Mouse (Mus musculus): ENCODE measurements around the gene Btbd11. TPM values are rescaled to one million over a fixed set of nuclear protein-coding genes. Genes with fewer than 3 reads are reported as not detected.

Btbd11 gene
- polyA plus RNA-seq (2014; fragmentation: Nextera tagmentation; extraction: Ambion mirVana), result 6.5 and 7.4 TPM in 2 replicates

DNA sequence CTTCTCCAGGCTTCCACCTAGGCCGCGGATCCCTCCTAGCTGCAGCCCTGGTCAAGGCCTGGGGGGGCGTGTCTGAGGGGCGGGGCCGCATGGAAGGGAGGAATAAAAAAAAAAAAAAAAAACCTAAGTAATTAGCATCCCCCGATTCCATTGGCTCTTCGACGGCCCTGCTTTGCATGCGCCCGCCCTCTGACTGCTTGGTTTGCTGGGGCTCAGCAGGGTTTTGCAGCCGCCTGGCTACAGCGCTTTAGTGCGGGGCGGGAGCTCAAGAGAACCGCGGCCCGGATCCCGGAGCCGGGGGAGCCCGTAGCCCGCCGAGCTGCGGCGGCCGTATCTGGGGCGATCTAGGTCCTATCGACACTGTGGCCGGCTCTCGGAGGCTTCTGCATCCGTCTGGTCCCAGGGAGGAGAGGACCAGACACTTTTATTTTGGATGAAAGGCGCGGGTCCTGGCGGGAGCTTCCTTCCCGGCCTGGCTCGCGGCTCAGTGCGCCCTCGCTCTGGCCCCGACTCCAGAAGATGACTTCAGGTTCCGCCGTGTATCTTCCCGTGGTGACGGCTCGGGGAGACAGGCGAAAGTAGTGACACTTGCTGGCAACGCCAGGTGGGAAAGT is at the start of gene Btbd11:
Gene Btbd11, plus strand, starts transcription at position 210 of the 614 bp plus-strand sequence.
- peak; percentile 94 for DNase-seq (ENCODE audit: low spot score)
- Histone ChIP-seq H3K27me3 (ENCODE audit: control insufficient read depth, insufficient read depth, low read length) (peaks cover 10% of the 10 kb centered on the region), H3K4me2 (ENCODE audit: low read depth, low read length, severe bottlenecking) (peak within 1 kb of the TSS; percentile 96), H3K4me1 (replicated peaks; ENCODE audit: control insufficient read depth, insufficient read depth, low read length) (peaks cover 8% of the 10 kb centered on the region), H3K27ac (ENCODE audit: low read depth, low read length) (no peak within 1 kb of the TSS; the same call in 1 of the 2 replicates), H3K4me3 (ENCODE audit: low read depth, low read length) (peak within 1 kb of the TSS; percentile 57), H3K9me3 (ENCODE audit: control insufficient read depth, low read length) (no peaks in the 10 kb centered on the region), H3K36me3 (ENCODE audit: control insufficient read depth, insufficient read depth, low read length) (no peaks in the 10 kb centered on the region), H3K9ac (ENCODE audit: low read length) (peak within 1 kb of the TSS; percentile 64)
- ATAC-seq (replicated peaks; ENCODE audit: low FRiP score), result peak; percentile 94
- 1% methylated on average over 46 of the region's 46 CpGs for WGBS

DNA sequence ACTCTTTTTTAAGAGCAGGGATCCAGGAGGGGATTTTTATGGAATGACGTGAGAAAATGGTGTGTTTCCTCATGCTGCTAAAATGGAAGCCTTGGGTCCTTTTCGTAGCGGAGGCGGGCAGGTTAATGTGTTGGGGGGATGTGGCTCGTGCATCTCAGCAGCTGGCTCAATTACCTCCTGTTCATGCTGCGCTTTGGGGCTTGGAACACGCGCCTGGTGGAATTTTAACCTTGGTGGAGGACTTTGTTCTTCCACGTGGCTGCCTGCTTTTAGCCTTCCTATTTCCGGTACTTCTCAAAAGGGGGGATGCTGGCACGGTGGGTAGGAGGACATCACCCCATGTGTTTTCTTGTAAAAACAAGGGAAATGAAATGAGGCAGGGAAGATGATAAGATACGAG is 47.9 kb upstream of the Btbd11 start:
- H3K9me3 ChIP-seq (ENCODE audit: control insufficient read depth, low read length), result peaks cover 3% of the 10 kb centered on the region; the same call in 1 of the 2 replicates
- no peak overlapping the region for H3K4me3 ChIP-seq (ENCODE audit: low read depth, low read length)
- no peaks in the 10 kb centered on the region for H3K27me3 ChIP-seq (ENCODE audit: control insufficient read depth, insufficient read depth, low read length)
- no peak overlapping the region for H3K27ac ChIP-seq (ENCODE audit: low read depth, low read length)
- H3K9ac ChIP-seq (ENCODE audit: low read length), result no peak overlapping the region
- H3K4me1 ChIP-seq (replicated peaks; ENCODE audit: control insufficient read depth, insufficient read depth, low read length), result no peaks in the 10 kb centered on the region
- ATAC-seq (replicated peaks; ENCODE audit: low FRiP score) (no peak), DNase-seq (ENCODE audit: low spot score) (no peak)
- H3K4me2 ChIP-seq (ENCODE audit: low read depth, low read length, severe bottlenecking), result no peak overlapping the region
- no peaks in the 10 kb centered on the region for H3K36me3 ChIP-seq (ENCODE audit: control insufficient read depth, insufficient read depth, low read length)
- 80% methylated on average over 12 of the region's 12 CpGs for WGBS

DNA sequence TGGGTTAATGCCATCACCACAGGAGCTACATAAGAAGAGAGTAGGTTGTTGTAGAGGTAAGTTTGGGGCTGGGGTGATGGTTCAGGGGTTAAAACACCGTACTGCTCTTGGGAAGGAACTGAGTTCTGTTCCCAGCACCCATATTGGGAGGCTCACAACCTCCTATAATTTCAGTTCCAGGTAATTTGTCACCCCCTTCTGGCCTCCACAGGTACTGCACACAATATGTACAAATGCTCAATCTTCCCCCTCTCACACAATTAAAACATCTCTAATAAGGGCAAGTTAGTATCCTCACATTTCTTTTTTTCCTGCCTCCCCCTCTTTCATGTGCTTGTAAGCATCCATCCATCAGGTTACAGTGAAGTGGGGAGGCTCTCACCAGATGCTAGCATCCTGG is 44.7 kb upstream of the Btbd11 start:
- Histone ChIP-seq H3K36me3 (ENCODE audit: control insufficient read depth, insufficient read depth, low read length) (no peaks in the 10 kb centered on the region), H3K4me3 (ENCODE audit: low read depth, low read length) (no peak overlapping the region), H3K4me2 (ENCODE audit: low read depth, low read length, severe bottlenecking) (no peak overlapping the region), H3K27ac (ENCODE audit: low read depth, low read length) (no peak overlapping the region), H3K9ac (ENCODE audit: low read length) (no peak overlapping the region), H3K4me1 (replicated peaks; ENCODE audit: control insufficient read depth, insufficient read depth, low read length) (no peaks in the 10 kb centered on the region), H3K27me3 (ENCODE audit: control insufficient read depth, insufficient read depth, low read length) (no peaks in the 10 kb centered on the region), H3K9me3 (ENCODE audit: control insufficient read depth, low read length) (peaks cover 3% of the 10 kb centered on the region; the same call in 1 of the 2 replicates)
- ATAC-seq (replicated peaks; ENCODE audit: low FRiP score), result no peak
- 92% methylated on average over 1 of the region's 1 CpGs for WGBS
- DNase-seq (ENCODE audit: low spot score), result no peak

DNA sequence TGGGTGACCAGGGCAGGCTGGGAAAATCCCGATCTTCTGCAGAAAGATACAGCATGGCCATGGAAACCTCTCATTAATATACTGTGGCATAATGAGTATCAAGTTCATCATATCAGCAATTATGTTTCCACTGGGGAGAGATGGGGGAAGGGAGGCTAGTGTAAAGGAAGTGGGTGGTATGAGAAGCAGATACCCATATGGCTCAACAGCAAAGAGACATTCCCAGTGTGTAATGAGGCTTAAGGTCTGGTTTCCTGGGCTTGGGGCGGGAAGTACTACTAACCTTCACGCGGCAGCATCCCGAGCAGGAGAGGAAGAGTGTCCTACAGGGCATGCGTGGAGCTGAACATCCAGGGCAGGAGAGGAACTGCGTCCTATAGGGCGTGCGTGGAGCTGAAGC is 39.4 kb upstream of the Btbd11 start:
- no peaks in the 10 kb centered on the region for H3K9me3 ChIP-seq (ENCODE audit: control insufficient read depth, low read length)
- no peak for DNase-seq (ENCODE audit: low spot score)
- H3K27ac ChIP-seq (ENCODE audit: low read depth, low read length), result no peak overlapping the region
- no peak overlapping the region for H3K9ac ChIP-seq (ENCODE audit: low read length)
- no peak overlapping the region for H3K4me3 ChIP-seq (ENCODE audit: low read depth, low read length)
- no peaks in the 10 kb centered on the region for H3K4me1 ChIP-seq (replicated peaks; ENCODE audit: control insufficient read depth, insufficient read depth, low read length)
- WGBS, result 85% methylated on average over 9 of the region's 9 CpGs
- no peaks in the 10 kb centered on the region for H3K27me3 ChIP-seq (ENCODE audit: control insufficient read depth, insufficient read depth, low read length)
- H3K4me2 ChIP-seq (ENCODE audit: low read depth, low read length, severe bottlenecking), result no peak overlapping the region
- H3K36me3 ChIP-seq (ENCODE audit: control insufficient read depth, insufficient read depth, low read length), result no peaks in the 10 kb centered on the region
- no peak for ATAC-seq (replicated peaks; ENCODE audit: low FRiP score)

DNA sequence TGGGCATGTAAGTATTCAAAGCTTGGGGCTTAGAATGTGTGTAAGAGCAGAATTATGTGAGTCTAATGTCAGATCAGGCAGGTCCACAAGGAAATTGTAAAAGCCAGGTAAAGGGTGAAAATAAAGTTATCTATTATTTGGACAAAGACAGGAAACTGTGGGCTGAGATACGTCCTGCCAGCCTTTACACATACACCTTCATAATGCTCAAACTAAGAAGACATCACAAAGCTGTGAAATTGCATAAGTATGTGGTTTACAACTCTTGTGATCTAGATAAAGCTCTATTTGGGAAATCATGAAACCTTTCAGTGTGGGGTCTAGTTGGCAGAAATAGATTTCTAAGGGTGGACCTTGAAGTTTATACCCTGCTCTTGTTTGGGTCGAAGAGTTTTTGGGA is 34.1 kb upstream of the Btbd11 start:
- Histone ChIP-seq H3K36me3 (ENCODE audit: control insufficient read depth, insufficient read depth, low read length) (no peaks in the 10 kb centered on the region), H3K4me2 (ENCODE audit: low read depth, low read length, severe bottlenecking) (no peak overlapping the region), H3K4me1 (replicated peaks; ENCODE audit: control insufficient read depth, insufficient read depth, low read length) (no peaks in the 10 kb centered on the region), H3K9ac (ENCODE audit: low read length) (no peak overlapping the region), H3K27ac (ENCODE audit: low read depth, low read length) (no peak overlapping the region), H3K4me3 (ENCODE audit: low read depth, low read length) (no peak overlapping the region), H3K27me3 (ENCODE audit: control insufficient read depth, insufficient read depth, low read length) (no peaks in the 10 kb centered on the region), H3K9me3 (ENCODE audit: control insufficient read depth, low read length) (no peaks in the 10 kb centered on the region)
- 89% methylated on average over 2 of the region's 2 CpGs for WGBS
- ATAC-seq (replicated peaks; ENCODE audit: low FRiP score), result no peak
- no peak for DNase-seq (ENCODE audit: low spot score)

DNA sequence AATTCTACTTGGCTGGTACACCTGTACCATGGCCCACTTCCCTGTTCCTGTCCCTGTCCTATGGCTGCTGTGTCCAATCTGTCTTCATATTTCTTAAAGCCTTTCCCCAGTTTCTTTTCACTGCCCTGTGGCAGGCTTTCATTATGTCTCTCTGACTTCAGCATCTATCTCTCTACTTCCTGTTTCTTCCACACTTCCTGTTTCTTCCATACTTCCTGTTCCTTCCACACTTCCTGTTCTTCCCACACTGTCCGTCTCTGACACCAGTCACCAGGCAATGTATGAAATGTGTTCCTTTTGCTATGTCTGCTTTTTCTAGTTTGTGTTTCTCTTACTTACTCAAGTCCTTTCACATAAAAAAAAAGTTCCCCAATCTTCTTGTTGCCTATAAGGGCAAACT is 32.3 kb upstream of the Btbd11 start:
- Histone ChIP-seq H3K4me1 (replicated peaks; ENCODE audit: control insufficient read depth, insufficient read depth, low read length) (no peaks in the 10 kb centered on the region), H3K9me3 (ENCODE audit: control insufficient read depth, low read length) (no peaks in the 10 kb centered on the region), H3K27ac (ENCODE audit: low read depth, low read length) (no peak overlapping the region), H3K4me2 (ENCODE audit: low read depth, low read length, severe bottlenecking) (no peak overlapping the region), H3K4me3 (ENCODE audit: low read depth, low read length) (no peak overlapping the region), H3K9ac (ENCODE audit: low read length) (no peak overlapping the region), H3K36me3 (ENCODE audit: control insufficient read depth, insufficient read depth, low read length) (no peaks in the 10 kb centered on the region), H3K27me3 (ENCODE audit: control insufficient read depth, insufficient read depth, low read length) (no peaks in the 10 kb centered on the region)
- ATAC-seq (replicated peaks; ENCODE audit: low FRiP score) (no peak), DNase-seq (ENCODE audit: low spot score) (peak; percentile 4)
- WGBS, result 97% methylated on average over 1 of the region's 1 CpGs

DNA sequence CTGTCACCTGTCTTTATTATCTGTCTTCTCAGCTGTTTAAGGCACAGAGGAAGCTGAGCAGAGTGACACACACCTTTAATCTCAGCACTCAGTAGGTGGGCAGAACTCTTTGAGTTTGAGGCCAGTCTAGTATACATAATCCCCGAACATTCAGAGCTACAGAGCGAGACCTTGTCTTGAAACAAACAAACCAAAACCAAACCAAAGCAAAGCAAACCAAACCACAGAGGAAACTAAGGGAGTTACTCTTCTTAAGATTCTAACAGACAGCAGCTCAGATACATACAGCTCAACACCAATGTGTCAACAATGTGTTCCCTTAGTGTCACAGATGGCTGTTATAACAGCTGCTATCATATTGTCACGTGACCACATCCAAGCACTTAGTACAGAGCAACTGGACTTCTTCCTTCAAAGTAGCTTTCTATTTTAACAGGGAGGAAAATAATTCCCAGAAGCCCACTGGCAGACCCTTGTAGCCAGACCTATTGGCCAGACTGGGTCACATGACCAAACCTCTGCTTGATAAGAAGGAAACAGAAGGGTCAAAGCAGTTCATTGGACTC is 27.0 kb upstream of the Btbd11 start:
- H3K4me1 ChIP-seq (replicated peaks; ENCODE audit: control insufficient read depth, insufficient read depth, low read length), result no peaks in the 10 kb centered on the region
- no peak overlapping the region for H3K4me3 ChIP-seq (ENCODE audit: low read depth, low read length)
- 85% methylated on average over 3 of the region's 3 CpGs for WGBS
- no peaks in the 10 kb centered on the region for H3K36me3 ChIP-seq (ENCODE audit: control insufficient read depth, insufficient read depth, low read length)
- H3K9ac ChIP-seq (ENCODE audit: low read length), result no peak overlapping the region
- no peak overlapping the region for H3K4me2 ChIP-seq (ENCODE audit: low read depth, low read length, severe bottlenecking)
- H3K27ac ChIP-seq (ENCODE audit: low read depth, low read length), result no peak overlapping the region
- no peaks in the 10 kb centered on the region for H3K27me3 ChIP-seq (ENCODE audit: control insufficient read depth, insufficient read depth, low read length)
- H3K9me3 ChIP-seq (ENCODE audit: control insufficient read depth, low read length), result no peaks in the 10 kb centered on the region
- ATAC-seq (replicated peaks; ENCODE audit: low FRiP score) (no peak), DNase-seq (ENCODE audit: low spot score) (no peak)

DNA sequence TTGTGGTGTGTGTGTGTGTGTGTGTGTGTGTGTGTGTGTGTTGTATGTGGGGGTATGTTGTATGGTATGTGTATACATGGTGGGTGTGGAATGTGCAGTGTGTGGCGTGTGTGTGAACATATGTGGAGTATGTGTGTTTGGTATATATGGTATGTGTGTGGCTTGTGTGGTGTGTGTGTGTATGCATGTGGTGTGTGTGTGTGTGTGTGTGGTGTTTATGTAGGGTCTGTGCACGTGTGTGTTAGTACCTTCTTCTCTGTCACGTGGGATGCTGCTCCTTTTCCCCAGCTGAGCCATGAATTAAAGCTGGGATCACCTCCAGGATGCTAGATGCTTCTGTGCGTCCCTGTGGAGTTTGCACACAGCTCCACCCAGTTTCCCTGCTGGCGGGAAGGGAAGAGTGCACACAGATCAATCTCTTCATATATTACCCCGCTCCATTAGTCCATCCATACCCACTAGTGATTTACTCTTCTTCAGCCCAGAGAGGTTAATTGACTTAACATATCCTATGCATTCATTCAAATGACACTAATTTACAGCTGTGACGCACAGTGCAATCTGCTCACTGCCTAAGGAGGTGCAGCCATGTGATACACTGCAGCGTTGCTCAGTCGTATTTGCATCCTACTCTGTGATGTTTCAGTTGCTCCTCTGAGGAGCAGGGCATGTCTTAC is 23.7 kb upstream of the Btbd11 start:
- H3K27me3 ChIP-seq (ENCODE audit: control insufficient read depth, insufficient read depth, low read length), result no peaks in the 10 kb centered on the region
- no peak overlapping the region for H3K27ac ChIP-seq (ENCODE audit: low read depth, low read length)
- no peak overlapping the region for H3K4me3 ChIP-seq (ENCODE audit: low read depth, low read length)
- H3K4me2 ChIP-seq (ENCODE audit: low read depth, low read length, severe bottlenecking), result no peak overlapping the region
- ATAC-seq (replicated peaks; ENCODE audit: low FRiP score) (no peak), DNase-seq (ENCODE audit: low spot score) (no peak)
- no peaks in the 10 kb centered on the region for H3K4me1 ChIP-seq (replicated peaks; ENCODE audit: control insufficient read depth, insufficient read depth, low read length)
- no peak overlapping the region for H3K9ac ChIP-seq (ENCODE audit: low read length)
- no peaks in the 10 kb centered on the region for H3K36me3 ChIP-seq (ENCODE audit: control insufficient read depth, insufficient read depth, low read length)
- no peaks in the 10 kb centered on the region for H3K9me3 ChIP-seq (ENCODE audit: control insufficient read depth, low read length)
- 81% methylated on average over 9 of the region's 9 CpGs for WGBS

Measured in forebrain, embryonic 11.5 days (tissue).